Comparison of ENCODE assay signal across 10 mouse cellular contexts in the genomic region with DNA sequence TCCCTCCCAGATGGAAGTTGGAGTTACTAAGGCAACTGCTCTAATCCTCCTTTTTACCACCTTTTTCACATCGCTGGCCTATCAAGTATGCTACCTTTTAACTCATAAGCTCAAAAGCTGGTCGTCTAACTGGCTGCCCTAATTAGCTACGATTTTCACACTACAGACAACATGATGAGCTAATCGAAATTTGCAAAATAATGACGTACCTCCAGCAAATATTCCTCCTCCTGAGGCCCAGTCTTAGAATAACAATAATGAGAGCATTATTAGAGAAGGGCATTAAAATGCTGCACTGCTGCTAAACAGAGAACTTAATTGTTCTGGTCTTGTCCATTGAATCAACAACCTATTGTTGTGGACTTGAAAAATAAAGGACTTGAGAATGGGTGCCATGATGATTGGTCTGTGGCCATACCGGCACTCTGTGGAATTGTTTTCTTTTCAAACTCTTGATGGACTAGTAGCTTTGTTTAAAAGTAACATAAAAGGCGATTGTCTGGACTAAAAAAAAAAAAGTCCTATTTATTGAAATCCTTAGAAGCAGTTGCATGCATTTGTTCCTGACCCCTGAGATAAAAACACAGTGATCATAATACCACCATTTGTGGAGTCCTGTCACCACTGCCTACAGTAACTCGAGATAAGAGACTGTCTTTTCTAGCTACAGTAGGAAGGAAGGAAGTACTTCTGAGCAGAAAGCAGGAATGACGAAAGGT.
DNase-seq lines count a peak whose midpoint lies in the region; ATAC-seq and TF ChIP-seq lines count a peak whose summit lies in the region.
"Had no signal": no experiment of that assay in that cellular context is flagged by ENCODE, and none has a peak within 500 bp of the region (broad histone marks: within the 10 kb centered on the region; RNA-seq: fewer than 3 reads in every experiment).

No protein-coding gene starts in this region.

- H3K27me3 ChIP-seq in hindbrain, embryonic 11.5 days (ENCODE audit: control insufficient read depth, insufficient read depth, low read length), result no peaks in the 10 kb centered on the region
- no peaks in the 10 kb centered on the region for H3K27me3 ChIP-seq in hindbrain, postnatal 0 days (ENCODE audit: insufficient read depth, low read length)
- no peaks in the 10 kb centered on the region for H3K27me3 ChIP-seq in G1E (ENCODE audit: insufficient read depth, low read length)
- H3K27me3 ChIP-seq in forebrain, embryonic 10.5 days (ENCODE audit: poor library complexity, severe bottlenecking), result no peaks in the 10 kb centered on the region
- no peaks in the 10 kb centered on the region for H3K27me3 ChIP-seq in liver, postnatal 0 days (ENCODE audit: insufficient read depth, low read length)
- H3K27me3 ChIP-seq: CH12.LX had no signal

- peak; percentile 45 for DNase-seq in hindbrain, embryonic 11.5 days (ENCODE audit: low spot score)
- DNase-seq in hindbrain, postnatal 0 days (ENCODE audit: low spot score), result no peak
- no peak for DNase-seq in G1E (ENCODE audit: low spot score)
- DNase-seq in forebrain, embryonic 10.5 days (ENCODE audit: extremely low spot score, low spot score), result peak; percentile 21
- DNase-seq in liver, postnatal 0 days, result no peak
- no peak for DNase-seq in left cerebral cortex, adult 2 months (ENCODE audit: extremely low spot score in 1 of 2, low spot score in 2 of 2)
- DNase-seq: cerebellum, adult 11-12 months had no signal

- H3K9me3 ChIP-seq in hindbrain, embryonic 11.5 days (ENCODE audit: control insufficient read depth, low read length), result no peaks in the 10 kb centered on the region
- H3K9me3 ChIP-seq in hindbrain, postnatal 0 days (ENCODE audit: low read length), result no peaks in the 10 kb centered on the region
- H3K9me3 ChIP-seq in G1E (replicated peaks), result no peaks in the 10 kb centered on the region
- no peaks in the 10 kb centered on the region for H3K9me3 ChIP-seq in forebrain, embryonic 10.5 days
- H3K9me3 ChIP-seq in liver, postnatal 0 days (ENCODE audit: low read length), result no peaks in the 10 kb centered on the region

- TF ChIP-seq CTCF in hindbrain, postnatal 0 days (IDR thresholded peaks at IDR 0.05; ENCODE audit: low read depth), result no peak
- TF ChIP-seq CTCF in G1E (IDR thresholded peaks at IDR 0.05; ENCODE audit: low read depth, low read length), result no peak
- no peak for TF ChIP-seq CTCF in liver, postnatal 0 days (IDR thresholded peaks at IDR 0.05; ENCODE audit: low read depth)
- TF ChIP-seq CTCF in left cerebral cortex, adult 2 months (IDR thresholded peaks at IDR 0.05), result no peak

- WGBS in hindbrain, embryonic 11.5 days, result 20% methylated on average over 9 of the region's 9 CpGs
- 19% methylated on average over 9 of the region's 9 CpGs for WGBS in hindbrain, postnatal 0 days
- WGBS in forebrain, embryonic 10.5 days, result 7% methylated on average over 9 of the region's 9 CpGs
- 57% methylated on average over 9 of the region's 9 CpGs for WGBS in liver, postnatal 0 days (ENCODE audit: insufficient replicate concordance)

- no peaks in the 10 kb centered on the region for H3K36me3 ChIP-seq in hindbrain, embryonic 11.5 days (ENCODE audit: control insufficient read depth, insufficient read depth, low read length)
- H3K36me3 ChIP-seq in hindbrain, postnatal 0 days (ENCODE audit: insufficient read depth, low read length), result no peaks in the 10 kb centered on the region
- H3K36me3 ChIP-seq in G1E (replicated peaks), result no peaks in the 10 kb centered on the region
- H3K36me3 ChIP-seq in forebrain, embryonic 10.5 days (replicated peaks), result no peaks in the 10 kb centered on the region
- no peaks in the 10 kb centered on the region for H3K36me3 ChIP-seq in liver, postnatal 0 days (replicated peaks; ENCODE audit: insufficient read depth, low read length)

- no peak overlapping the region for H3K4me2 ChIP-seq in hindbrain, embryonic 11.5 days (replicated peaks; ENCODE audit: low read depth, low read length)
- no peak overlapping the region for H3K4me2 ChIP-seq in hindbrain, postnatal 0 days (ENCODE audit: low read depth, low read length)
- H3K4me2 ChIP-seq in liver, postnatal 0 days (ENCODE audit: low read depth, low read length), result 0 out of 2 replicates have a peak overlapping the region, but pooled peaks have one; percentile 9

- peak overlapping the region; percentile 19; the same call in 1 of the 2 replicates for H3K27ac ChIP-seq in hindbrain, embryonic 11.5 days (ENCODE audit: low read depth, low read length)
- H3K27ac ChIP-seq in hindbrain, postnatal 0 days, result no peak overlapping the region
- H3K27ac ChIP-seq in forebrain, embryonic 10.5 days, result peak overlapping the region; percentile 87
- H3K27ac ChIP-seq in liver, postnatal 0 days (ENCODE audit: low read depth), result no peak overlapping the region
- H3K27ac ChIP-seq in left cerebral cortex, adult 2 months, result no peak overlapping the region

- H3K4me3 ChIP-seq in hindbrain, embryonic 11.5 days (ENCODE audit: low read depth, low read length), result no peak overlapping the region
- no peak overlapping the region for H3K4me3 ChIP-seq in hindbrain, postnatal 0 days (ENCODE audit: low read length)
- no peak overlapping the region for H3K4me3 ChIP-seq in G1E (ENCODE audit: low read depth, low read length)
- H3K4me3 ChIP-seq in forebrain, embryonic 10.5 days, result peak overlapping the region; percentile 29; the same call in 1 of the 2 replicates
- no peak overlapping the region for H3K4me3 ChIP-seq in liver, postnatal 0 days (ENCODE audit: low read depth, low read length)
- no peak overlapping the region for H3K4me3 ChIP-seq in left cerebral cortex, adult 2 months

- intact Hi-C loops in left cerebral cortex, adult 2 months (cut with DNase I), result loop anchor here (5.0 kb wide), 1 partner anchor 166 kb away; no protein-coding TSS in a partner anchor

- peak; percentile 76 for ATAC-seq in hindbrain, embryonic 11.5 days (ENCODE audit: low FRiP score)
- no peak for ATAC-seq in hindbrain, postnatal 0 days
- peak; percentile 40 for ATAC-seq in G1E (ENCODE audit: extremely low read depth, insufficient number of reproducible peaks, low FRiP score, poor library complexity, severe bottlenecking)
- ATAC-seq in liver, postnatal 0 days, result no peak
- ATAC-seq in megakaryocyte progenitor cell, adult 5-6 weeks (replicated peaks; ENCODE audit: poor library complexity), result no peak
- no peak for ATAC-seq in monocyte, adult 5-6 weeks (replicated peaks; ENCODE audit: insufficient number of reproducible peaks, low FRiP score, low TSS enrichment, poor library complexity, severe bottlenecking)

- peak; percentile 20; the same call in 1 of the 2 replicates for TF ChIP-seq EP300 in liver, postnatal 0 days (IDR thresholded peaks at IDR 0.05; ENCODE audit: low read depth)

- peaks cover 5% of the 10 kb centered on the region for H3K4me1 ChIP-seq in hindbrain, embryonic 11.5 days (replicated peaks; ENCODE audit: control insufficient read depth, insufficient read depth, low read length)
- H3K4me1 ChIP-seq in hindbrain, postnatal 0 days (ENCODE audit: insufficient read depth, low read length), result peaks cover 7% of the 10 kb centered on the region; the same call in 1 of the 2 replicates
- peaks cover 16% of the 10 kb centered on the region for H3K4me1 ChIP-seq in G1E (ENCODE audit: insufficient read depth, low read depth, low read length)
- H3K4me1 ChIP-seq in forebrain, embryonic 10.5 days, result peaks cover 64% of the 10 kb centered on the region
- H3K4me1 ChIP-seq in liver, postnatal 0 days (ENCODE audit: insufficient read depth), result peaks cover 11% of the 10 kb centered on the region; the same call in 1 of the 2 replicates

- H3K9ac ChIP-seq in hindbrain, embryonic 11.5 days (ENCODE audit: low read depth, low read length), result no peak overlapping the region
- no peak overlapping the region for H3K9ac ChIP-seq in hindbrain, postnatal 0 days (replicated peaks; ENCODE audit: low read length)
- no peak overlapping the region for H3K9ac ChIP-seq in liver, postnatal 0 days (replicated peaks)

Comparison
In these comparisons a context has a peak if more than half of its experiments do, and no peak if none do; other contexts are left out.
1. ATAC-seq: peak in hindbrain, embryonic 11.5 days (single experiment) and G1E (single experiment); none in hindbrain, postnatal 0 days (single experiment), liver, postnatal 0 days (single experiment), megakaryocyte progenitor cell, adult 5-6 weeks (single experiment) and monocyte, adult 5-6 weeks (single experiment).
2. DNase-seq: peak in hindbrain, embryonic 11.5 days (single experiment) and forebrain, embryonic 10.5 days (single experiment); none in hindbrain, postnatal 0 days (single experiment), G1E (single experiment), liver, postnatal 0 days (single experiment) and left cerebral cortex, adult 2 months (0 of 2).
3. H3K27ac ChIP-seq: peak in hindbrain, embryonic 11.5 days (single experiment) and forebrain, embryonic 10.5 days (single experiment); none in hindbrain, postnatal 0 days (single experiment), liver, postnatal 0 days (single experiment) and left cerebral cortex, adult 2 months (single experiment).